Mouse (Mus musculus): ENCODE data around the gene Prr29.
A peak's percentile ranks its signal among the peaks of the same experiment; 100 is the strongest.

The Prr29 gene

DNA sequence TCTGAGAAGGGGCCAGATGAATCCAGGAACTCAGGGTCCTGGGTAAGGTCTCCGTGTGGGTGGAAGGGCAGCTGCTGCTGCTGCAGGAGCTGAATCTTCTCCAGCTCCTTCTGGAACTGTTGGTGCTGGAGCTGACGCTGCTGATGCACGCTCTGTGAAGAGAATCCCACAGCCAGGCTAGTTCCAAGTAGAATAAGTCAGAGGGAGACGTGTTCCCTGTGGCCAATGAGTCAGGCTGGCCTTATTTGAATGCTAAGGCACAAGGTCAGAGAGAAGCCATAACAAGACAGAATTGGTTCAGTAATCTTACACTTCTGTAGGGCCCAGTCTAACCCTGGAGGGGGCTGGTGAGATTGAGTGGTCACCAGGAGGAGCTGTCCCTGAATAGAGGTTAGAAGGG, 44.7 kb downstream of the Prr29 start:
- DNase-seq (ENCODE audit: low spot score): no peak

DNA sequence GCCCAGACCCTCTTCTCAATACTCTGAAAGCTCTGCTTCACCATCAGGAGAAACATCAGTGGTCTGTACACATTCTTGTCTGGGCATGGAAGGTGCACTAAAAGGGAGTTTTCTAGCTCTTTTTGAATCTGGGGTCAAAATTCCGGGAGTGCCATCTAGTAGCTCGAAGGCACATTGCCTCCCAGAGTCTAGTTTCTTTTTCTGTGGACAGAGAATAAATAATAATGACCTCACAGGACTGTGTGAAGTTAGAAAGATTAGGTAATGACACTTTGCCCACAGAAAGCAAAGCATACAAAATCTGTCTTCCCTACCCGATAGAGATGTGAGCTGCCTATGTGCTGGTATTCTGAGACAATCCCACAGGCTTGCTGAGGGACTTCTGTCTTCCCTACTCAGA, 45.2 kb downstream of the Prr29 start:
- no peak for DNase-seq (ENCODE audit: low spot score)

DNA sequence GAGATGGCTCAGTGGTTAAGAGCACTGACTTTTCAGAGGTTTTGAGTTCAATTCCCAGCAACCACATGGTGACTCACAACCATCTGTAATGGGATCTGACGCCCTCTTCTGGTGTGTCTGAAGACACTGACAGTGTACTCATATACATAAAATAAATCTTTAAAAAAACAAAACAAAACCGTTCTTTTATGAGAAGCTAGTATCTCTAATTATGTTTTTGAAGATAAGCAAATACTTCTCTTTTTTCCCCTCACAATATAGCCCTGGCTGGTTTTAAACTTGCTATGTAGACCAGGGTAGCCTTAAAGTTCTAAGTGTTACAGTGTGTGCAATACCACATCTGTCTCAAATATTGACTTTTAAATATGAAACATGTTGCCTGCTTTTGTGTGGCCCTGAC, 45.9 kb downstream of the Prr29 start:
- no peak for DNase-seq (ENCODE audit: low spot score)

DNA sequence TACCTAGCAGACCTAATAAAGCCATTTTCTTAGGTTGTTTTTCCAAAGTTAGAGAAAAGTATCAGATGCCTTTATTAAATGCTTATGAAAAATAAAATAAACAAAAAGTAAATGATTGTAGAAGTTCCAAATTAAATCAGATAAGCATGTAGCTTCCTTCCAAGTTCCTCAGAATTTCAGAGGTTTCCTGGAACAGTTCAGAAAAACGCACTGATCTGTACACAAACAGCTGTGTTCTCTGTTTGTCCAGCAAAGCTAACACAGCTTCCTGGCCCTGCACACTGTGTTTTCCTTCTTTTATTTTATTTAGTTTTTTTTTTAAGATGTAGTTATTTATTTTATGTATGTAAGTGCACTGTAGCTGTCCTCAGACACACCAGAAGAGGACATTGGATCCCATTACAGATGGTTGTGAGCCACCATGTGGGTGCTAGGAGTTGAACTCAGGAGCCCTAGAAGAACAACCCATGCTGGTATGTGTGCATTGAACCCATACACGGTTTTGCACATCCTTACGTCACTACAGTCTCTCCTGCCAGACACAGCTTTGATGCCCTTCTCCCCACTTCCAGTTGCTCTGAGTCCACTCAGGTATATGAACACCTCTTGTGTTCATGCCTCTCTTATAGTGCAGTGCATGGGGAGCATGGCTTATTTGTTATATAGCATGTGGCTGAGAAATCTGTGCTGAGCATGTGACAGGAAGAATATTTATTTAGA, 47.5 kb downstream of the Prr29 start:
- DNase-seq (ENCODE audit: low spot score): no peak

DNA sequence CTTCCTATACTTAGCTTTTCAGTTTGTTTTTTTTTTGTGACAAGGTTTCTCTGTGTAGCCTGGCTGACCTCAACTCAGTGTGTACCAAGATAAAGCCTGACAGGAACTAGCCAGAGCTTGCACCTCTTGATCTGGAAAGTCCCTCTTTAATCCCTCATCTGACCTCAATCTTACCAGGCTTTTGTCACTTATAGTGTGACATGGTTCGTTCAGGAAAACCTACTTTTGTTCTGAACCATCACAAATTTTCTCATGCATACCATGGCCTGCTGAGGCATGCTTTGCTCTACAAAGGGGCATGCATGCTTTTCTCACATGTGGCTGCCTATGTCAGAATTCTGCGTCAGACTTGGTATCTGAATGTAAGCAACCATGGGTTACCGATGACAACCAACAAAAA, 51.1 kb downstream of the Prr29 start:
- no peak for DNase-seq (ENCODE audit: low spot score)

DNA sequence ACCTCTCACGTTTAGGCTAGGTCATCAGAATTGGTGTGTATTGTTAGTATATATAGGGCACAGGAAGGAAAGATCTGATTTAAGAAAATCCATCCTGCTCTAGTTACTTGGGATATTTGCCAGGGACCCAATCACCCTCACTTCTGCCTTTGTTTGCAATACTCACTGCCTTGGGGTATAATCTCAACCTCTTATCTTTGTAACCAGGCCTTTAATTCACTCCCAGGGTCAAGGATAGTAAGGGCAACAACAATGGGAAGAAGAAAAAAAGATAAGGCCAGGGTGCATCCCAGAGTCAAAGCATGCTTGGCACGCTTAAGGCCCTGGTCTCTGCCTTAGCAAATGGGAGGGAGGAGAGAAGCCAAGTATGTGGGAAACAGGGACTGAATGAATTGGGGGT, 52.6 kb downstream of the Prr29 start:
- no peak for DNase-seq (ENCODE audit: low spot score)

DNA sequence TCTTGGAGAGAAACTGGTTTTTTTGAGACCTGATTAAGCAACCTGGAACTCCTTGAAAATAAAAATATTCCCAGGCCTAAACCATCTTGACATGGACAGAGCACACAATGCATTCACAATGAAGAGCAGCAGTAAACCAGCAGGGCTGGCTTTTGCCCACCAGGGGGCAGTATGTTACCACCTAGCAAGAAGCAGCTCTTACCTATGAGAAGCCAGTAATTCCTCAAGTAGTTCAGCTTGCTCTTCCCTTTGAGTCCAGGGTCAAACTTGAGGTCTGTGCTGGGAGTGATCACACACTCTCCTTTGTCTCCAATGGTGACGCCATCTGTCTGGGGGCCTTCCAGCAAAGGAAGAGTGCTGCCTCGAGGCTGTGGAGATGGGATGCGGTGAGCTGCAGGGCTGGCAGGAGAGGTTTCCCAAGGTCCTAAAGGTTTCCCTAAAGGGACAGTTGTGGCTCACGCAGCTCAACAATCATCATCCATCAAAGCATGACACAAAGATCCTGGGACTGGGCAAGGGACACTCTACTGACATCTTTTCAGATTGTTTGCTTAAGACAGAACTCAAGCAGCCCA, 53.4 kb downstream of the Prr29 start:
- peak; percentile 94 for DNase-seq (ENCODE audit: low spot score)

DNA sequence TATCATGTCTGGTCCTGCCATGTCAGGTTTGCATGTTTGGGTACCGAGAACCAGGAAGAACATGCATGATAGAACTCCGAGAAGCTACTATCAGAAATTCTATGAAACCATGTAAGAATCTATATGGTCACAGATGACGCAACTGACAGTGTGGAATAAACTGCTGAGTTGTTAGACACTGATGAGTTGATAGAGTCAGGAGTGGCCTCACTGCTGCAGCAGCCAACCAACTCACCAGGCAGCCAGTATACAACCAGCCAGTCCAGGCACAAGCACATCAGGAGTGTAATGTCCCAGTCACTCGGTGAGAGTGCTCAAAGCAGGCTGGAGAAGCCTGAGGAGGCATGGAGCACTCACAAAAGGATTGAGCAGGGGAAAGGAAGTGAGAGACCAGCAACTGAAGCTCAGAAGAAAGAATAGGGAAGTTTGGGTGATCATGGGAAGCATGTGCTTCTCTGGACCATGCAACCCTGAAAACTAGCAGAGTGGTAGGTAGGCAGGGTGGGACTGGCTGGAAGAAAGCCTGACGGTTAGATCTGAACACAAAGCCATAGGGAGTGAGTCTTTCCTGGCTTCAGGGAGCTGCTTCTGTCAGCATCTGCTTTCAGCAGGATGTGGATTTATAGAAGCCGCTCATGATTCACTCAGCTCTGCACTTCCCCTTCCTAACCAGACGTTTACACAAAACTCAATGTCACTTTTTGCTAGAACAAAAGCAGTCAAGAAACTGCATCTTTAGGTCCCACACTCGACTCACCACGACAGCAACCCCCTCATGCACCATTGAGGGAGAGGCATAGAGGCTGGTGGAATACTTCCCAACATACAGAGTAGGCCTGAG, 54.2 kb downstream of the Prr29 start:
- DNase-seq (ENCODE audit: low spot score): no peak

DNA sequence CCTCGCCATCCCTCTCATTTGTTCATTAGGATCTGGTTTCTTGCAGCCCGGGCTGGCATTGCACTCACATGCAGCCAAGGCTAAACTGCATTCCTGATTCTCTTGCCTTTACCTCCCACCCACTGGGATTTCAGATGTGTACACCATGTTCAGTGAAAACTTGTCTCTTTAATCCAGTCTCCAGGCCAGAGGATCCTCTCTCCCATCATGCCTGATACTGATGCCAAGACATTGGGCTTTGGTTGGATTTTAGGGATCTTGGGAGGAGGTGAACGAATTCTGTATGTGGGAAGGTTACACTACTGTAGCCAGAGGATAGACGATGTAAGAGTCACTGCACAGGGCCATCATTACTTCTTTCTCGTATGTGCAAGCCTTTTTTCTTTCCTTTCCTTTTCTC, 59.9 kb downstream of the Prr29 start:
- no peak for DNase-seq (ENCODE audit: low spot score)

DNA sequence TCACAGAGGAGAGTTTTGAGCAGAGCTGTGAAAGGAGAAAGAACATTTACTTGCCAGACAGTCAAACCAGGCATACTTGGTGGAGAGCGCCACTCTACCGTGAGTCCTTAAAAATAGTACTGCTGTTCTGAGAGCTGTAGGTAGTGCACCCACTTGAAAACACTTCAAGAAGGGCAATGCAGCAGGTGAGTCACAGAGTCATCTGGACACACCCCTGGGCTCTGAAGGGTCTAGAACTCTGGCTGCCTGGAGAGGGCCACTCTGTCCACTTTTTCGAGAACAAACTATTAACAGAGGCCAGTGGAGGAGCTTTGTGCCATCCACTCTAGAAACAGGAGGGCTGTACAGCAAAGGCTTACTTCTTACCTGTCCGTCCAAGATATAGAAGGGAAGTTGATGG, 61.2 kb downstream of the Prr29 start:
- DNase-seq (ENCODE audit: low spot score): no peak
